Mouse (Mus musculus) layer of hippocampus, postnatal 25 days (tissue): ENCODE results near the gene Pla2g4a. TPM values are rescaled to one million over a fixed set of nuclear protein-coding genes. Genes with fewer than 3 reads are reported as not detected.
"Not testable (repeated sequence)": the region's sequence is repeated elsewhere in the genome, so short reads cannot be mapped to it uniquely, and the experiment has no call there.

Source experiments
- DNase-seq, 2 experiments: peaks; one replicate each; pipeline ENCODE4 v3.0.0; 2022; ENCODE audit warnings: mixed read lengths in 2 of 2, low spot score in 1 of 2; ENCODE audit errors: extremely low spot score in 1 of 2
- total RNA-seq, 2 experiments: library from RNA; stranded (reverse); gene quantifications; 2 replicates each; pipeline ENCODE4 v1.2.3; 2021

The Pla2g4a gene
- total RNA-seq, 2 experiments from 2014 or later = 2.0 to 2.6 TPM

DNA sequence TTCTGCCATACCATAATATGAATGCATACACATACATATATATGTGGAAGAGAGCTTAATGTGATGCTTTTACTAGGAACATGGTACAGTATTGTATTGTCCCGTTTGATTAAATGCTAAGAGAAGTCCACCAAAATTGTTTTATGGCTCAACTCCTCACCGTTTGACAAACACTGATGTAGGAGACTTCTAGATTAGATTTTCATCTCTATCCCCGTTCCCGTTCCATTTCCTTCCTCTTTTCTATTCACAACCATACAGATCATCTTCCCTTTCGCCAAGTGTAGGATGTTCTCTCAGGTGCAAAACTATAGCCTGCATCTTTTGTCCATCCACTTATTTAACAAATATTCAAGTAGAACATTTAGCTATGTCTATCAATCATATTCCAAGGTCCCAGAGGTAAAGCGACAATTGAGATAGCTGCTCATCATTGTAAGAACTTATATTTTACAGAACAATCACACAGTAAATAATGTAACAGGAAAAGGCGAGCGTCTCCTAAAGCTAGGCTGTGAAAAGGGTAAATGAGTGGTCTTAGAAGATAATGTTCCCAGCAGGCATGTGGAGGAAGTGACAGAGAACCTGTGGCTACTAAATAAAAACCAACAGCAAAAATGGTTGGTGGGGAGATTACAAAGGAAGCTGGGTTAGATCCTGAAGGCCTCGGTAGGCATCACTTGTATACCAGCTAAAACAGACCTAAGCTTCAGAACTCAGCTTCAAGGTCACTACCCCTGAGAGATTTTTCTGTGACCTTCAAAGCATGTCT, 21.6 kb downstream of the Pla2g4a start:
- no peak for DNase-seq

DNA sequence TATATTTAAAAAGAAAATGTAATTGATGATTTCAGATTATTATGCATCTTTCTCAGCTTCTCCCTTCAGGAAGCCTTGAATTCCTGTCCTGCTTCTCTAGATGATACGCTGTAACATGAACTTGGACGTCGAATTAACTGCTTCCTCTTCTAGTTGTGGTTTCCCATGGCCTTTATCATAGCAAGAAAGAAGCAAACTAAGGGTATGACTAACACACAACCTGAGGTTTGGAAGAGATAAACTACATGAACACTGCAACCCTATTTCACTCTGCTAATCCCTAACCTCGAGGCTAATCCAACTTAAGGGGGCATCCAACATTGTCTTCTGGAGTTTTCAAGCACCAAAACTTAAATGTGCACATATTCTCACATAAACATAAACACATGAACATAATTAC, 23.3 kb downstream of the Pla2g4a start:
- DNase-seq = no peak

- DNase-seq = no peak
These were observed 31.9 kb downstream of the Pla2g4a start for GRCm38 (mm10) chr1:149929140-149929539.

- not testable (repeated sequence) for DNase-seq
These were observed 37.4 kb downstream of the Pla2g4a start for GRCm38 (mm10) chr1:149923737-149924136.

- DNase-seq = no peak
These were observed 38.9 kb downstream of the Pla2g4a start for GRCm38 (mm10) chr1:149922219-149922618.

- DNase-seq = no peak
These were observed 39.8 kb downstream of the Pla2g4a start for GRCm38 (mm10) chr1:149921325-149921724.

DNA sequence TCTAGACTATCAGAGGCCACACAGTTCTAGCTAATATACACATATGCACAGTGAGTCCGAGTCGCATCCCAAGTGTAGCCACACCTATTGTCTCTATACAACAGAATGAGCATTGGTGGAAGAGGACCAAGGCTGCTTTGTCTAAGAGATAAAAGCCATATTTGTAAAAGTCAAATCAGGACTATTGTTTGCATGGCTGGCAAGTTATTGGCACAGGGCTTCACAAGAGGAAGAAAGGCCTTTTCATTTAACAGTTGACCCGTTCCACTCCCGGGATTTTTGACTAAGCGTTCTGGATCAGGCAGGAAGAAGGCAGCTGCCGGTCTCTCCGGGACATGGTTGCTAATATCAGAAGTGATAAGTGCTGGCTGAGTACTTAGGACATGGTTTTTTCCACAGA, 41.8 kb downstream of the Pla2g4a start:
- DNase-seq = no peak

GRCm38 (mm10) chr1:149912984-149913383, 48.1 kb downstream of the Pla2g4a start:
- DNase-seq = no peak

DNA sequence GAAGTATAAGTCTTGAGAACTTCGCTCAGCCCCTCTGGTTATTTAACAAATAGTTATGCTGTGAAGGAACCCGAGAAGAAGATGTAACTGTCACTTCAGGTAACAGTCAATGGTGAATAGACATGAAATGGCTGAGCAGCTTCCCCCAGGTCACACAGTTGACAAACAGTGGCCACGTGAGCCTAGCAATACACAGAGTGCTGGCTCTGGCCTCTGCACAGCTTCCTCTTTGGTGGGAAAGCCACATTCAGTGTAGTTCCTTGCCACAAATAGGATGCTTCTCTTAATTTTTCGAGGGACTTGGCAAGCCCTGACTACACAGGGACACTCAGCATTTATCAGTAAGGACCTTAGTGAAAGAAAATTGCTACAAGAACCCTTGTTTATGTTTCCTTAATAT, 50.0 kb downstream of the Pla2g4a start:
- no peak for DNase-seq

DNA sequence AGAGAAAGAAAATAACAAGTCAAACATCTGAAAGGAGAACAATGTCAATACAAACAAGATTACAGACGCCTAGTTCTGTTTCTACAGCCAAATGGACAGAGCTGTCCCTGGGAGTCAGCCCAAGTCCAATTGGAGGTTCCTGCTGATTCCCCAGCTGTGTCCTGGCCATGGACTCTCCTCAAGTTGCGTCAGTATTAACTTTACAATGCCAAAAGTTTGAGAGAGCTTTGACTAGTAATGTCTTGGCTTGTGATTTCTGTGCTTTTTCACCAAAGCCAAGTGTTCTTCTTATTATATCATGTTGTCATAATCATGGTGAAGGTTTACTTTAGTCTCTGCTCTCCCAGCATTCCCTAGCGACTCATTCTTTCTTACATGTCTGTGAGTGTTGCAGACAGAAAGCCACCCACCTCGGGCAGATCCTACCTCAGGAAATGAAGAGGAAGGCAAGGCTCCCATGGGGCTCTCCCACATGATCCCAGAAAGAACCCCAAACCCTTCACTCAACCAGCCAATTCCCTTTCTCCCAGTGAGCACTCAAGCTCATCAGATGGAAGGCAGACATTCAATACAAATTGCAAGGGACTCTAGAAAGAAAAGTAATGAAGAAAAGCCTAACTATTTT, 63.0 kb downstream of the Pla2g4a start:
- no peak for DNase-seq

- no peak for DNase-seq
These were observed 64.5 kb downstream of the Pla2g4a start for GRCm38 (mm10) chr1:149896590-149896989.

GRCm38 (mm10) chr1:149894940-149895339, 66.2 kb downstream of the Pla2g4a start:
- DNase-seq = no peak

DNA sequence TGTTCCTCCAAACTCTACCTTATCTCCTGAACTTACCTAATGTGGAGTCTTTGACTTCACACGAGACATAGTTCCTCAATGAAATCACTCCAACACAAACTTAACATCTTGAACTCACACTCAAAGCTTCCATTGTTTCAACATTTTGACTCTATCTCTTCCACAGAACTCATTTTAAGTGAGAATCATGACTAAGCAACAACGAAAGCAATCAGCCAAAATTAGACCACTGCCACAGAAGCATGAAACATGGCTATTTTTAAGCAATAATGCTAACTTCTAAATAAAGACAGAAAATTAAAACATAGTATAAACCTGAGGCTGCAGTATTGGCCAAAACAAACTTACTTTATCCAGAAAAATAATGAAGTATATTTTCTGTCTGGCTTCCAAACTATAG, 67.2 kb downstream of the Pla2g4a start:
- DNase-seq = no peak

DNA sequence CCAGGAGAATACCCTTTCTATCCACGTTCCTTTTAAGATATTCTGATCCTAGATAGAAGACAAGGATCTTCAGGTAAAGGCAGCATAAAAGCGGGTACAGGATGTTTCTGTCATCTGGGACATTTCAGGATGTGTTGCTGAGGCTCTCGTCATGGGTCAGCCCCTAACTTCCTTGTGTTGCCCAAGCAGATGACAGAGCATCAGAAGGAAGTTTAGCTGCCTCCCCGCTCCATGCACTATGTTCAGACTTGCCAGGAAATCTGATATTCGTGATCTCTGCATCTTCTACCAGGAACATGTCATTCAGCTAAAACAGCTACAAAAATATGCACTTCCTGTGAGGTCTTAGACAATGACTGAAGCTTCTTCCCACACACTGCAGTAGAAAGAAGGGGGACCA, 70.0 kb downstream of the Pla2g4a start:
- DNase-seq = no peak

DNA sequence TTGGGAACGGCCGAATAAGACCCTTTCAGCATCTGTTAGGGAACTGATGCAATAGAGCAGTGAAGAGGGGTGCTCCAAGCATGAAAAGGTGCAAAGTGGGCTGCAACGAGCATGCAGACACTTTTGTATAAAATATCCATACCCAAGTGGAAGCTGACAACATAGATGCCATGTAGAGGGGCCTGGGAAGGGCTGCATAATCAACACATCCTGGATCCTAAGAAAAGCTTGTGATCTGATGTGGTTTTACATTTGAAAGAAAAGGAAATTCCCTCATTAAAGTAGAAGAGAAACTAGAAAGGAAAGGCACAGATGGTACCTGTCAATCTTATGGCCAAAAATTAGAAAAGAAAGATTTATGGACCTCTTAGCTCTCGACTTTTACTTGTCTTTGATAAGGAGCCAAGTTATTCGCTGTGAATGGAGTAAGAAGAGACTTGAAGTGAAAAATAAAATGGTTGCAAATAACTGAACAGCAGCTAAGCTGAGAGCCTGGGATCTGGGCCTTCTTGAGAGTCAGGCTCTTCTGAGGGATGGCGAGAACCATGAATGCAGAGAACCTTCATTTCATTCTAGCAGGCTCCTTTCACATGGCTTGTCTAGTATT, 78.6 kb downstream of the Pla2g4a start:
- DNase-seq = no peak

- DNase-seq = no peak
These were observed 82.9 kb downstream of the Pla2g4a start for GRCm38 (mm10) chr1:149878175-149878574.

DNA sequence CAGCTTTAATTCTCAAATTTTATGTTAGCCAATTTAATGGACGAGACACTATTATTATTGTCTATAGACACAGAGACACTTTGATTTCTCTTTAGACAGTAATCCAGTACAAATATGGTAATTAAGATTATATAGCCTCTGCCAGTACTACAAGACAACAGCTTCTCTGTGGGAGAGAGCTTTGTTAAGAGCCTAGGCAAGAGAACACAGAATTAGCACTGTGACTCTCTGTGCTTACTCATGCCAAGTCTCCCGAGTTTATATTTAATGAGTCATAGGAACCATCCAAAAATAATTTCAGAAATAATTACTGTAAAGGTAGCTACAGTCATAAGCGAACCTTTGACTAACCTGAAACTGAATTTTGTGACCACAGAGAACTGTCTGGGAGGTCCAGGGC, 84.6 kb downstream of the Pla2g4a start:
- no peak for DNase-seq

DNA sequence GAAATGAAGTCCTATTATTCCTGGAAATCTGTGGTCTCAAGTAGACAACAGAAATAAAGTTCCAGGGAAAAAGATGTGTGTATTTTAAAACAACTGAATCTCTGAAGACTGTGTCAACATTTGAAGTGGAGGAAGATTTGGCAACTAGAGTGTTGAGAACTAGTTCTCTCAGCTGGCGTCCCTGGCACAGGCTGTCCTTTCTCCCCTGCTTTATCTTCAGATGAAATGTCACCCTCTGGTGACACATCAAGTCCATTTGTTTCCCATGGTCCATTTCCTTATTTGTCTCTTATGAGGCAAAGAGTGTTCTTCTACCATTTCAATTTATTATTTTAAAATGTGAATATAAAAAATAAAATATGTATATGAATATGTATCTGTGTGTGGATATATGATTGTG, 89.5 kb downstream of the Pla2g4a start:
- DNase-seq = no peak

DNA sequence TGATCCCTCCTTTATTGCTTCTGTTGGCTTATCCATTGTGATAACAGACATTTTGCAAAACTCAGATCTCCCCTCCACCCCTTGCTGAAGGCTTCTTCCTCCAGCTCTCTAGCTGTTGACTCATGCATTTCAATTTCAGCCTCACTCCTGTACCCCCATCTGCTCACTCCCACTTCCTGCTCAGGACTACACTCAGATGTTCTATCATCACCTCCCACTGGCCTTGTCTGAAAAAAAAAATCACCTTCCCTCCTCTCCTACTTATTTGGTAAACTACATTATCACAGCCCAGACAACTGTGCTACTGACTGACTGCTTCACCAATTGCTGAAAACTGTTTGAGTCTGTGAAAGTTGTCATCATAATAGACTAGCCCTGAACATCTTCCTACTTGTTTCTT, 93.8 kb downstream of the Pla2g4a start:
- no peak for DNase-seq

DNA sequence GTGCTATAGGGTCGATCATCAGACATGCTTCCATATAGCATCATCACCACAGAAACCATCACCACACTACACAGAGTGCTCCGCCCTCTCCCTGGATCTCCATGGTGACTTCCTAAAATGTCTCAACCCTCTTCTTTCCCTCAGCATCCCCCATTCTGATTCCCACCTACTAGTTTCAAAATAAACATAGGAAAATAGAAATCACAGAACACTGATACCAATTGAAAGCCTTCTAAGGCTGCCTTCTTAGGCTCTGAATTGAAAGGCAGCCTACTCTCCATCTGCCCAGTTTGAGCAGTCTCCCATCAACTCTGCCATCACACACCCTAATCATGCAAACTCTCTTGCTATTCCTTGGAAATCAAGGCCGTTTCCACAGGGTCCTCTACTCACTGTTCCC, 94.9 kb downstream of the Pla2g4a start:
- DNase-seq = no peak

DNA sequence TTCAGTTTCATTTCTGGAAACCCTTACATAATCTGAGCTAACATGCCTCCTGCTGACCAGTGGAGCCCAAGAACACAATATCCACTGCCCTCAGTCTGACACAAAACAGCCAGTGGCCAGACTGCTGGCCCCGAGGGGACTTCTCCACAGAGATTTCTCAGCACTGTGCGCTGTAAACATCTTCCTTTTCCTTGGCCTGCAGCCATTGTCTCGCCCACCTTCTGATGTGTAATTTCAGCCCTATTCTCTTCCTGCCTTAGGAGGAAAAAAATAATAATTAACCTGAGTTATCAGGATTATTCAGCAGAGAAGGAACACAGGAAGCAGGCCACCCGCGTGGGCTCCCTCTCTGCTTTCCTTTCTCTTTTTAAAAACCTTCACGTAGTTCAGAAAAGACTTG, 98.3 kb downstream of the Pla2g4a start:
- DNase-seq = no peak

DNA sequence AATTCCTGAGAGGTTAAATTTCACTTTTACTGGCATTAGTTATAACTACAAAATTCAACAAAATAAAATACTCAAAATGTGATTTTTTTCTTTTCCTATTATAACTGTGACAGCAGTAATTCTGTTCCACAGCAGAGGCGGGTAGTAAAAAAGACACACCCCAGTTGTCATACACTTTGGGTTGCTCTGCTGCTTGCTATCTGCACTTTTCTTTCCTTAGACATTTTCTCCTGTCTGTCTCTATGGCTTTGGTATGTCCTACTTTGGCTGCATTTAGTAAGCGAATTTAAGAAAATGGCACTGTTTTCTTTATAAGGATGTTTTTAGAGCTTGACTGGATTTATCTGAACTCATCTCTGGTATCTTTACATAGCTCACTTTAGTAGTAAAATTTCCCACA, 98.9 kb downstream of the Pla2g4a start:
- DNase-seq = no peak
